Mouse (Mus musculus) gastrocnemius, postnatal 25 days (tissue): ENCODE measurements around the gene Cerk. TPM values are rescaled to one million over a fixed set of nuclear protein-coding genes. Genes with fewer than 3 reads are reported as not detected.
"Not testable (repeated sequence)": the region's sequence is repeated elsewhere in the genome, so short reads cannot be mapped to it uniquely, and the experiment has no call there.

Experiments
- DNase-seq: peaks from one replicate; pipeline ENCODE4 v3.0.0; 2022
- total RNA-seq, 2 experiments: library from RNA; stranded (reverse); gene quantifications; 1 replicate in 1 of 2; 2 replicates in 1 of 2; pipeline ENCODE4 v1.2.3; 2021

Gene Cerk
- total RNA-seq, 2 experiments from 2014 or later = 4.6 to 4.9 TPM

DNA sequence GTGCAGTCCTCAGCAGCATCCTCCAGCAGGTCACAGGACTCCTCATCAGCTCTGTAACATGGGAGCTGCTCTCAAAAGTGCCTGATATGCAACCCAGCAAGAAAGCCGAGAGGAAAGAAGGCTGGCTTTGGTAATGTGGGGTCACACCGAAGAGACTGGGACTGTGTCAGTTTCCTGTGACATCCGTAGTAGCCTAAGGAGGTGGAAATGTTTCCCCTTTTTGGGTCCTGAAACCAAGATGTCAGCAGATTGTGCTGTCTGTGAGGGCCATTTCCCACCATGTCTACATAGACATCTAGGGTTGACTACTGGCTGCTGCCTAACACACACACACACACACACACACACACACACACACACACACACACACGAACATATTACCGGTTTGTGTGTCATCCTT is 26.3 kb upstream of the Cerk start:
- DNase-seq = not testable (repeated sequence)

DNA sequence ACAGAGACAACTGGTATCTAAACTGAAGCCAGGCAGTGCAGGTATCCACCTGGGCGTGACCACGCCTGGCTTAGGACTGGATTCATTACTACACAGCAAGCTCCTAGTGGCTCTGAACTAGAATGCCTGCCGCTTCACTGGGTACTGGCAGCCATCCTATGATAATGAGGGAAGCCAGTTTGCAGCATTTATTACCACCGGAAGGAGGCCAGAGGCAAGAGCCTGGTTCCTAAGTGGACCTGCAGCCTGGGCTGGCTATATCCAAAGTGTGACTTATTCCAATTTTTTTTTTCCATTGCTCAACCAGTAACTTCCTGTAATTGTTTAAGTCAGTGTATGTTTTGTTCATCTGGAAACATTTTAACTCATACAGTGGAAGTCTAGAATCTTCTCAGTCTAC is 20.4 kb upstream of the Cerk start:
- no peak for DNase-seq

DNA sequence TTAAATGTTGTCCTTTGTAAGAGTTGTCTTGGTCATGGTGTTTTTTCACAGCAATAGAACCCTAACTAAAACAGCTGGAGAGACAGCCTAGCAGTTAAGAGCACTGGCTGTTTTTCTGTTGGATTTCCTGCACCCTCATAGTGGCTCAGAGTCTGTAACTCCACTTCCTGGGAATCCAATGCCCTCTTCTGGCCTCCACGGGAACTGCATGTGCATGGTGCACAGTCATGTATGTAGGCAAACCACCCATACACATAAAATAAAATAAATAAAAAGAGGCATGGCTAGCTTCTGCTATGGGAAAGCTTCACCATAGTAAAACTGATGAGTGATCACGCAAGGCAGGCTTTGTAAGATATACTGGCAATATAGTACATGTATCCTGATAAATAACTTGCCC is 19.4 kb upstream of the Cerk start:
- no peak for DNase-seq

DNA sequence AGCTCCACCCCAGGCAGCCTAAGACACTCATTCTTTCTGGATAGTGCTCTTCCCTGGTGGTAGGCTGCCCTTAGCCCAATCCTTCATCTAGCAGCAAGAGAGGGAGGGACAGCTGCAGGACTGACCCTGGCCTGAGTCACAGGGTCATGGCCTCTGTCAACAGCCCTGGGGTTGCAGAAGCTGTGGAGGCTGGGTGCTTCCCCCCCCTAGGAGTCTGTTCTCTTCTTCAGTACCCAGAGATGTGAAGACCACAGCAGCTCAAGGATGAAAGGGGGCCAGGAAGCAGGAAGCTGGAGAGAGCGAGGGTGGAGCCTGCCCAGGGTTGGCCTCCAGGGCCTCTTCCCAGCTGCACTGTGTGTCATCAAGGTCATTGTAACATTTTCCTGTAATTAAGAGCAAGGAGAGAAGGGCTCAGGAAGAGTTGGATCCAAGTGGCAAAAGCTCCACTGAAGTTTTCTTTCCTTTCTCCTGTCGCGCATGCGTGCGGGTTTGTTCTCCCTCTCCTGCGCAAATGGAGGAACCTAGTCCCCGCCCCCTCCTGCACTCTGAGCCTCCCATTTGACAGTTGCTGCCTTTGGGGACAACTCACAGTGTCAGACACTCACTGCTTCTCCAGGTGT is 18.1 kb upstream of the Cerk start:
- DNase-seq = peak; percentile 43

DNA sequence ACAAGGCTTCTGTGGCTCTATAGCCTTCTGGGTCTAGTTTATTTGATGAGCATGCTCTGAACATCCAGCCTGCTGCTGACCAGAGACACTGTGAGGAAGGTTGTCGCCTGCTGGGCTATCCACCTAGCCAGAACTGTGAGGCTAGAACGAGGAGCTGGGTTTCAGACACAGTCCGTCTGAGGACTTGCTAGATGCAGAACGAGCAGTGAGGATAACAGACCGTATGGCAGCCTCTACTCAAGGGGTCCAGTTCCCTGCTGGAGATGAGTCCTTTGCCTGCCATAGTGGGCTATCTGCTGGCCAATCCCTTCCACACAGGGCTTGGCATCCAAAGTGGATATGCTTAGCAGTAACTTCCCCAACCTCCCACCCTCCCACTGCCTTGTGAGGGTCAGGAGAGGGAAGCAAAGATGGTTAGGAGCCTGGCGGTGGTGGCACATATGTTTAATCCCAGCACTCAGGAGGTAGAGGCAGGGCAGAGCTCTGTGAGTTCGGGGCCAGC is 17.4 kb upstream of the Cerk start:
- DNase-seq = no peak

DNA sequence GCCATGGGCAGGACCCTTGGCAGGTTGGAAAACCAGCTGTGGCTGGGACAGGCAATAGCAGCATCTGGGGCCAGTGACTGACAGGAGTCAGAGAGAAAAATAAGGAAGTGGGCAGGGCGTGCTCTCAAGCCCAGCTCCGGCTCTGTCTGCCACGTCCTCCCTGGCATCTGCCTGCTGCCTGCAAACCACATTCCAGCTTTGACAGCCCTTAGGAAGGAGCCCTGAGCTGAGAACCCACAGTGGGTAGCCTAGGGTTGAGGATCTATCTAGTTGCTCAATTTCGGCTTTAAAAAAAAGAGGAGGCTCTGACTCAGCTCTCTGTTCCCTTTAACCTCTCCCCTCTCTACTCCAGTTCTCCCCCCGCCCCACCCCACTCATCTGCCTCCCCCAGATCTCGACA is 16.7 kb upstream of the Cerk start:
- peak; percentile 49 for DNase-seq

DNA sequence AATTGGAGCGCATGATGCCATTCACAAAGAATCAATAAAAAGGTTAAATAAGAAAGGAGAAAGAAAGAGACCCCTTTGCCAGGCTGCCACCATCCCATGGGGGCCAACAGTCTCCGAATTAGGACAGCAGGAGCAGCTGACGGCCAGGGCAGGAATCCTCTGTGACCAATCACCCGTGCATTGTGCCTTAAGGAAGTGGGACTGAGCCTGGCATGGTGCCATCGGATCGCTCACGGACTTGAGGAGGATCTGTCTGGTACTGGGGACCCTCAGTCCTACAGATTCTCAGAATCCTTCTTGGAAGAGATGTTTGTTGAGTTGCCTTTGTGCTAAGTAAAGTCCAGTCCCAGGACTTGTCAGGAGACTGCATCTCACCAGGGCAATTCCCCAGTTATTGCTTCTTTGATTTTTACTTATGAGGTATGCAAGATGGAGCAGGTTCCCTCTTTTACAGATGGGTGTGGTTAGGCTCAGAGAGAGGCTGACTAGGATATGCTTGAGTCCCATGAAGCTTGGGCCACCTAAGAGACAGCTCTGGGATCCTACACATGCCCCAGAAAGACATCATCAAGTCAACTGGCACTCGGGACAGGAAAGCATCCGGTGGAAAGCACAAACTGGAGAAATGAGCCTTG is 15.9 kb upstream of the Cerk start:
- no peak for DNase-seq

DNA sequence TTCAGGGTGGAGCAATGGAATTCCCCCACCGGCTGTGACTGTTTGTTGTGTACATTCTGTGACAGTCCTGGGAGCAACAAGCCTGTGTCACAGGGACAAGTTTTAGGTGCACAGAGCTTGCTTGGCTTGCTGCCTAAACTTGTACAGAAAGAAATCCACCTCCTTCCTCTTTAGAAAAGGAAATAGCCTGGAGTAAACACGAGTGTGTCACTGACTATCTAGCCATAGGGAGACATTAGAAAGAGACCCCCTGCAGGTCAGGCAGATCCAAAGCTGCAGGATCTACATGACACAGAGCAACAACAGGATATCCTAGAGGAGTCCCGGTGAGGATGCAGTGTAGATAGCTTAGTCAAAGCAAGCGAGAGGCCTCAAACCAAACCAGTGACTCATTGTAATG is 15.2 kb upstream of the Cerk start:
- DNase-seq = no peak

DNA sequence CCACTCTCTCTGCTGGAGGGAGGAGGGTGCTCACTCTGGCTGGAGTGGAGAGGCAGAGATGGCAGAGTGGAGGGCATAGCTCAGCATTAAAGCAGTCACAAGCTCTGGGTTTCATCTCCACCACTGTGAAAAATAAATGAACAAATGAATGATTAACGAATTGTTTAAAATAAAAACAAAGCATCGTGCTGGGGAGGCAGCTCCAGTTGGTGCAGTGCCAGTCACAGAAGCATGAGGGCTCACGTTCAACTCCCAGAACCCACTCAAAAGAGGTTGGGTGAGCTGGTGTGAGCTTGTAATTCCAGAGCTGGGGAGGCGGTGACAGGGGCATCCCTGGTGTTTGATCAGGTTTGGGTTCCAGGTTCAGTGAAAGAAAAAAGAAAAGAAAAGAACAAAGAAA is 14.2 kb upstream of the Cerk start:
- DNase-seq = no peak

DNA sequence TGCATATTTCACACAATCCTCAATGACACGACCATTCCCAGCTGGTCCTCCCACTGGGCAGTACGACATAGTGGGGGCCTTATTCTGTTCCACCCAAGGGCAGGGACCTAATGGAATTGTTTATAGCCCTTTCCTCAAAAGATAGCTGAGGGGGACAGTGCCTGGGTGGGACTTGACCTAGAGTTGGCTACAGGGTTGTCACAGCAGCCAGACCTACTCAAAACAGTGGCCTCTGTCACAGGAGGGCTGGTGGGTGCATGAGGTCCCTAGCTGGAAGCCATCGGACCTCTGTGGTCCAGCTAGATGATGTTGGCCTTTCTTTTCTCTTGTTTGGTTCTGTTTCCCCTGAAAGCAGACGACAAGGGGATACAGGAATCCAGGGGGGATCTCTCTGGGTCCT is 13.5 kb upstream of the Cerk start:
- no peak for DNase-seq

DNA sequence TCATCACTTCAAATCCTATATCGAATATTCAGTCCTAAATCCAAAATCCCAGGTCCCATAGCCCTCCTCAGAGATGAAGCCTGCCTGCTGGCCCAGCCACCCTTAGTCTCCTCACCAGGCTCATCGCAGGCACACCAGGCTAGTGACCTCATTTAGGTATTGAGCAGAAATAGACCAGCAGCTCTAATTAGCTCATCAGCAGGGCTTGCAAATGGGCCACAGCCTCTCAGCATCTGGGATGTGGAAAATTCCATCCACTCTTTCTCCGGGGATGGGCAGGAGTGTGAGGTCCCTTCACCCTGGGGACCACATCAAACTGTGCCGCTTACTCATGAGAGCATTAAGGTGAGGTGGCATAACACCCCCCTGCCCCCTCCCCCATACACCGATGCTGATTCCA is 13.1 kb upstream of the Cerk start:
- DNase-seq = no peak

DNA sequence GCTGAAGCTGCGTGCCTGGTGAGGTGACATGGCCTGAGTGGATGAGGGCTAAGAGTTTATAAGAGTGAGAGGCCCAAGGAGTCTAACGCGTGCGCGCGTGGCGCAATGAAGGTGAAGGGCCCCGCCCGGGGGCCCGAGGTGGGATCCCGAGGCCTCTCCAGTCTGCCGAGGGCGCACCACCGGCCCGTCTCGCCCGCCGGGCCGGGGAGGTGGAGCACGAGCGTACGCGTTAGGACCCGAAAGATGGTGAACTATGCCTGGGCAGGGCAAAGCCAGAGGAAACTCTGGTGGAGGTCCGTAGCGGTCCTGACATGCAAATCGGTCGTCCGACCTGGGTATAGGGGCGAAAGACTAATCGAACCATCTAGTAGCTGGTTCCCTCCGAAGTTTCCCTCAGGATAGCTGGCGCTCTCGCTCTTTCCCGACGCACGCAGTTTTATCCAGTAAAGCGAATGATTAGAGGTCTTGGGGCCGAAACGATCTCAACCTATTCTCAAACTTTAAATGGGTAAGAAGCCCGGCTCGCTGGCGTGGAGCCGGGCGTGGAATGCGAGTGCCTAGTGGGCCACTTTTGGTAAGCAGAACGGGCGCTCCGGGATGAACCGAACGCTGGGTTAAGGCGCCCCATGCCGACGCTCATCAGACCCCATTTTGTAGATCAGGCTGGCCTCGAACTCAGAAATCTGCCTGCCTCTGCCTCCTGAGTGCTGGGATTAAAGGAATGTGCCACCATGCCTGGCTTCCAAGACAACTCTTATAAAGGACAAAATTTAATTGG is 8.9 kb upstream of the Cerk start:
- DNase-seq = not testable (repeated sequence)

DNA sequence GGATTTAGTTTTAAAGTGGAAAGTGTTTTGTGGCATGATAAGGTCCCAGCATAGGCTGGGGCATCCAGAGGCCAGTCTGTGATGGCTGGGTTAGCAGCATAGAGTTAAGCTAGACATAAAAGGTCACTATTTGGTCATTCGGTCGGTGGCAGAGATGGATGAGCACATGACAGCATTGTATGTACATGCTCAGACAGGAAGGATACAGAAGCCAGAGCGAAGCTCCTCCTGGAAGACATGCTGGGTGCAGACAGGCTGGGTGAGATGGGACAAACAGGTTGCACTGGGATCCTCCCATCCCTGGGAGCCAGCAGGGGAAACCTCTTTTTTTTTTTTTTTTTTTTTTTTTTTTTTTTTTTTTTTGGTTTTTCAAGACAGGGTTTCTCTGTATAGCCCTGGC is 6.0 kb upstream of the Cerk start:
- DNase-seq = no peak

DNA sequence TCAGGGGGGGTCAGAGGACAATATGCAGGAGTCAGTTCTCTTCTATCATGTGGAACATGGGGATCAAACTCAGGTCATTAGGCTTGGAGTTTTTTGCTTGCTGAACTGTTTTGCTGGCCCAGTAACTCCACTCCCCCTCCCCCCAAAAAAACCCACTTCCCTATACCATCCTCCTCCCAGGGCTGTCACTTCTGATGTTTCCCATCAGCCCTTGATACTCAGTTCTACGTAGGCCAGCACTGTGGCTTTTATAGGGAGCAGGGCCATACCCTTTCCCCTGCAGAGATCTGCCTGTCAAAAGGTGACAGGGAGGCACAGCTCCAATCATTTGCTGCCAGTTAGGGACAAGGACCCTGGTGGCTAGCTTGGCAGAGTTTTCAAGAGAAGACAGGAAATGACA is 5.6 kb upstream of the Cerk start:
- DNase-seq = no peak

DNA sequence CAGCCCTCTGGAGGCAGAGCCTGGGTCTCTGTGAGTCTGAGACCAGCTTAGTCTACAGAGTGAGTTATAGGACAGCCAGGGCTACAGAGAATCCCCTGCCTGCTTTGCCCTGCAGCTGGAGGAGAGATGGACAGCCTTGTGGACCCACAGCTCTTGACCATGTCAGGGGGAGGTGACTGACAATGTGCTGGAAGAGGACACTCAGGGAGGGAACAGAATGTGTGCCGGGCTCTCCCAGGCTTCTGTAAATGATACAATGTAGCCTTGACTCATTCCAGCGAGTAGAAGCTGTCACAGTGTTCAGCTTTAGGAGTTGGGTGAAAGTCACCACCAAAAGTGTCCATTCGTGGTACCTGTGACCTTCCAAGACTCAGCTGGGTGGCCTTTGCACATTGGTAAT is 4.4 kb upstream of the Cerk start:
- DNase-seq = no peak

DNA sequence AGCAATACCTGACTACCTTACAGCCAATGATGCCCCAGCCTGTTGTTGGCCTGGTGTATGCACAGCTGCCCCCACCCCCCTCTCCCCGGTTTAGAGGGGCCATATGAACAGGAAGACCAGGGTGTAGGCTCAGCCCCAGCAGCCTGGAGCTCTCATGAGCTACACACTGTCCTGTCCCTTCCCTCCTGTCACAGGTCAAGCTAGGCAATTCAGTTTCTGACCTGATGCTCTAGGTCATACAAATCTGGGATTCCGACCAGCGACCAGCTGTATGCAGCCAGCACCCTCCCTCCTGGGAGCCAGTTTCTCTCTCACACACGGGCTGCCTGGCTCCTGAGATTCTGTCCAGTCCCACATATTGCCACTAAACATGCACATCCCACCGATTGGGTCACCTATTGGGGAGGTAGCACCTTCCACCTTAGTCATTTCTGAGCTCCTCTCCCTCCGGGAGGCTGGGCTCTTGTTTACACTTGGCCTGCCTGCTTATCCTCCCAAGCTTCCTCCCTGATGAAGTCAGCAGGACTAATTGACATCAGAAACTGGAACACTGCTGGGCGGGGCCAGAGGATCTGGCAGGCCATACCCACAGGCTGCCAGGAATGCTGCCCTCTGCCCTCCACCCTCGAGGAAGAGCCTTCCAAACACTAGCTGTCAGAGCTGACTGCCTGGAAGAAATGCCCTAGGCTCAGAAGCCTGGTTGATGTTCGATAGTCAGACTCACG is 3.0 kb upstream of the Cerk start:
- DNase-seq = peak; percentile 87

DNA sequence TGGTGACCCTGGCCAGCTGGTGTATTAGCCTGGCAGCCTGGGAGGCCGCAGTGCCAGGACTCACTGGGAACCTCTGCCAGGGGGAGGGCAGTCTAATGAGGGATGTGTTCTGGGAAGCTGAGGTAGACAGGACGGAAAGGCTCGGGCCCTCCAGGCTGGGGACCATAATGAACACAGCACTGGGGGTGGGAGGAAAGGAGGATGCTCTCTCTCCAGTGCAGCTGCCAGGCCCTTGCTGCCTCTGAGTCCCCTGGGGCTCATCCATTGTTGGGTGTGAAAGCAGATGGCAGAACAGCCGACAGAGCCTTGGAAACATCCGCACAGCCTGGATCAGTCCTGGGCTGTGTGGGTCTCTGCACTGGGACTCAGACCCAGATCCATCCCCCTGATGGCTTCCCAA is 2.2 kb upstream of the Cerk start:
- peak; percentile 69 for DNase-seq

DNA sequence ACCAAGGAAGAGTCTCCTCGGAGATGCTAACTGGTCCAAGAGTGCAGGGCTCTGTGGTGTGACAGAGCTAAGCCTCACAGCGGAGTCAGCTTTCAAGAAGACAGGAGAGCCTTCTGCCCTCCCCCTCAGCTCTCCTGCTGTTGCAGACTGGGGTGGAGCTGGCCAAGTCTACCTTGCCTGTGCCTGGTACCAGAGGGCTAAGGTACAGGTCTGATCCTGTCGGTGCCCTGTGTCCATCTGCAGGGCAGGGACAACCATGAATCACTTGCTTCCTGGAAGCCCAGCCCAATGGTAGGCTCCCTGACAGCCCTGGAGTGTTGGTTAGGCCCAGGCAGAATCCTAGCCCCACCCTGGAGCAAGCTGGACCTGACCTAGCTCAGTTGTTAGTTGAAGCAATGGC is 745 bp upstream of the Cerk start:
- peak; percentile 18 for DNase-seq

DNA sequence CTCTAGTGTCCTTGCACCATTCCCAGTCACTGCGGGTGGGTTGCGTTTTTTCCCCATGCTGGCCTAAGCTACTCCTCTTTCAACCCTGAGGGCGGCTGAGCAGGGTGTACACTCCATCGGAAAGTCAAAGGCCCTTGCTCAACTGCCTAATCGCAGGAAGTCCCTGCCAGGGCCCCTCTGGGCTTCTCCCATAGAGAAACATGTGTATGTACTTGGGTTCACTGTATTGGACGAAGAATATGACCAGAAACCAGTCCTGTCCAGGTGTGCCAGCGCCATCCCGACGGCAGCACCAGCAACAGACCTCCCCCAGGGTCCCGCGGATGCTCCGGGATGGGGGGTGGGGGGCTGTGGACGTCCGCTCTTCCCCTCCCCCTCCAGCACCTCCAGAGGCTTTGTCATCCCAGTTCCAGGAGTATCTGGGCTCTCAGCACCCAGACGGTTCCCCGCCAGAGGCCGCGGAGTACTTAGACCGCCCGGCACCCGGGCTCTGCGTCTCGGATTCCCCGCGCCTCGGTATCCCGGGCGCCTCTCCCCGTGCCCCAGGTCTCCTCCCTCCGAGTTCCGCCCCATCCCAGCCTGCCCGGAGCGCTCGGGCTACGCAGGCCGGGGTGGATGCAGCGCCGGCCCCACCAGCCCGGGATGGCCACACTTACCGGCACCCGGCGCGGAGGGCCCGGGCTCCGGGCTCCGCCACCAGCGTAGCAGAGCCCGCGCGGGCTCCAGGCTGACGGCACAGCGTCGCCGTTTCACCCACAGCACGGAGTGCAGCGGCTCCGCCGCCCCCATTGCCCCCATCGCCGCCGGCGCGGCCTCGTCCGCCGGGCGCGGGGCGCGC is 871 bp downstream of the Cerk start:
- peak; percentile 54 for DNase-seq

DNA sequence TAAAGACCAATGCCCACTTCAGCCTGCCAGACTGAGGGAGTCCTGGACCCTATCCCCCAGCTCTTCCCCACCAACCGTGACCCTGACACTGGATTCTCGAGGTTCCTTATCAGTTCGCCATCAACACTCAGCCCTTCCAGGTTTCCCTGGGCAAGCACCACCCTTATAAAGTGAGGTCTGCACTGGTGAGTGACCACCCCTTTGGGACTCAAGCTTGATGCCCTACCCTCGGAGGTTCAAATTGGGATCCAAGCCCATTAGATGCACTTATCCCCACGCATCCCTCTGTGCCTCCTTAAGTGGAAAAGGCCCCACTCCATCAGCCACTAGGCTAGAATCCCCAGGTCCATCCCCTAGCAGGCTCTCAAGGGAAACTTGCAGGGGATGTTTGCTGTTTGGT is 1.9 kb downstream of the Cerk start:
- no peak for DNase-seq

DNA sequence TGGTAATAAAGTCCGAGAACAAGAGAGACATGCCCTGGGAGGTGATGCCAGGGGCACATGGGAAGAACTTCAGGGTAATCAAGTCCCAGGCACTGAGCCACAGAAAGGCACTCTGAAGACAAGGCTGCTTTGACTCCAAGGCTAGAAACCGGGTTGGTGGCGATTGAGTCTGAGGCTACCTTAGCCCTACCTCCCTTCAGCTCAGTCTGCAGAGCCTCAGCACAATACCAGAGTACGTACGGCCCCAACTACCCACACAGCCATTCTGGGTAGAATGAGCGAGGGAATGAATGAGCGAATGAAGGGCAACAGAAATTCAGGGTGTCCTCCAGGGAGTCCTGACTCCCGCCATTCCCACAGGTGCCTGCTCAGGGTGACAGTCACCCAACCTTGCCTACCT is 2.5 kb downstream of the Cerk start:
- DNase-seq = no peak

DNA sequence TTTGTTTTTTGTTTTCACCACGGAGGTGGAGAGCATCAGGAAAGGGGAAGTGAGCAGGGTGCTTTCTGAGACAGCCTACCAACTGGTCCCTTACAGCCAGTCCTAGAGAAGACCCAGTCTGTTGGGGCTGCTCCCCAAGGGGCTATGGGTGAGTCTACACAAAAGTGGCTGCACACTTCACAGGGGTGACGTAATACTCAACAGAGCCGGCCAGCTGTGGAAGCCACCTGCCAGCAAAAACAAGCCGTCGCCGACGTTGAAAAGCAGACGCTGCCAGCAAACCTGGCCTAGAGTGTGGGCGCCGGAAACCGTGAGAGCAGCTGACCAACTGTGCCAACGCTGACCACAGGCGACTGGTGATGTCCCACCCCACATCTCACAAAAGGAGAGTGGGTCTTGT is 3.3 kb downstream of the Cerk start:
- peak; percentile 61 for DNase-seq
